Mouse (Mus musculus) E14TG2a.4 (cell line): ENCODE data around the gene Oit3.

ENCODE experiments used
- CTCF ChIP-seq: conservative IDR thresholded peaks from 2 replicates; pipeline ENCODE4 v1.5.1; 2014; ENCODE audit warnings: low read length
- NANOG ChIP-seq: IDR thresholded peaks from 2 replicates; pipeline ENCODE4 v1.6.1; 2014; ENCODE audit warnings: borderline replicate concordance, low read length, mixed read lengths

DNA sequence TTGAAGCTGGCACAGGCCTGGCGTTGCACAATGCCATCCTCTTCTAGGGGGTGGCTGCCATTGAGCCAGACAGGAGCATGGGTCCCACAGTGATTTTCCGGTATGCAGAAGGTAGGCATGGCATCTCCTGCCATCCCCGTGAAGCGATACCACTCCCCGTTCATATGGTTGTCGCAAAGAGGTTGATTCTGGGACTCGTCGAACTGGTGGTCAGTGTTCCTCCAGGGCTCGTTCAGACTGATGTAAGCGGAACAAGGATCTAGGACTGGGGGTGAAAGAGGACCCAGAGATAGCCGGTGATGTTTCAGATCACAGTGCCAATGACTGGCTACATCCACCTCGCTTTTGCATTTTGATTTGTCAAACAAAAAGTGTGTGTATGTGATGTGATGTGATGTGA lies 2.9 kb downstream of the Oit3 start:
- TF ChIP-seq CTCF, result no peak
- no peak for TF ChIP-seq NANOG
